Mouse (Mus musculus): ENCODE measurements at regions not wholly inside any gene's neighbourhood (a gene's known extent, or its start where the extent isn't known, plus 50 kb on each side); places are given as distances from the start of the nearest gene placed in this dataset.

DNA sequence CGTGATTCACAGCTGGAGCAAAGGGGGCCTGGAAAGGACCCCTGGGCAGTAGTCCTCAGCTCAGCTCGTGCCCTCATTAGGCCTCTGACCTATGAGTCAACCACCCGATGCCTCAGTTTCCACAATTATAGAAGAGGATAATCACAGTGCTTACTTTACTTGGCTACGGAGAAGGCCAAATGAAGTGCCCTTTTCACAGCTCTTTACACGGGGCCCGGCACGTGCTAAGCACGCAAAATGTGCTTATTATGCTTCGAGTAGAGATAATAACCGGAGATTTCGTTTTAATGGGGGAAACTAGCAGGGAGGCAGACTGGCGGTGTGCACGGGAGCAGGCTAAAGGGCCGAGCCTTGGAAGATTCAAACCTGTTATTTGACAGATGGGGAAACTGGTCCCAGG lies 102.4 kb upstream of the Jun start:
- no peak for DNase-seq (ENCODE audit: low spot score in 2 of 2)

DNA sequence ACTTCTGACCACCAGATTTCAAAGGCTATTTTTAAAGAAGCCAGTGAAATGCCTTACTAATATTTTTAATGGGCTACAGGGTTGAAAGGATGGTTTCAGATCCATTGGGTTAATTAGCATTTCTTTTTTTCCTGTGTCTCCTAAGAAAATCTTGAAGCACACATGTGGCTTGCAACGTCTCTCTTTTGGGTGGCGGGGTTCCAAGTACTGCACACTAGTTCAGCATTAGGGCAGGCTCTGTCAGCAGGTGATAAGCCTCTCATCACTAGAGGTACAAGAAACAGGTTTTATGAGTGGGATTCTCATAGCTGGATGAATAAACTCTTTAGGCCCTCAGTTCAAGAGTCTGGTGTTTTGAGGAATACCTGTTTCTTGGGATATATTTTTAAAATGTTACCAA lies 103.2 kb upstream of the Jun start:
- peak; percentile 28 to 45 for DNase-seq (ENCODE audit: low spot score in 2 of 2)

DNA sequence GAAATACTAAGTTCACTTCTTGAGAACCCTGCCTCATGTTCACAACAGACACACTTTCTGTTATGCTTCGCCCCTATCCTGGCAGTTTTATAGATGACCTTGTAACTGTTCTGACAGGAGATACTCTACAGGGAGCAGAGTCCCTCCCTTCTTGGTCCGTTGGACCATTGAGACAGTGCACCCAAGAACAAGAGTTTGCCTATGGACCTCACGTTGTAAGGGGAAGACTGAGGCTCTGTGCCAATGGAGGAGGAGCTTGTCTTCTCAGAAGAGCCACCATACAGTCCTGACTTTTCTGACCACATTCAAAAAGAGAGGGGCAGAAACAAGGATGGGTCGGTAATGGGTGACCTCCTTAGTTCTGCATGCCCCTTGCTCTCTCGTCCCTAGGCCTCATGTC lies 103.8 kb upstream of the Jun start:
- no peak for DNase-seq (ENCODE audit: low spot score in 2 of 2)

DNA sequence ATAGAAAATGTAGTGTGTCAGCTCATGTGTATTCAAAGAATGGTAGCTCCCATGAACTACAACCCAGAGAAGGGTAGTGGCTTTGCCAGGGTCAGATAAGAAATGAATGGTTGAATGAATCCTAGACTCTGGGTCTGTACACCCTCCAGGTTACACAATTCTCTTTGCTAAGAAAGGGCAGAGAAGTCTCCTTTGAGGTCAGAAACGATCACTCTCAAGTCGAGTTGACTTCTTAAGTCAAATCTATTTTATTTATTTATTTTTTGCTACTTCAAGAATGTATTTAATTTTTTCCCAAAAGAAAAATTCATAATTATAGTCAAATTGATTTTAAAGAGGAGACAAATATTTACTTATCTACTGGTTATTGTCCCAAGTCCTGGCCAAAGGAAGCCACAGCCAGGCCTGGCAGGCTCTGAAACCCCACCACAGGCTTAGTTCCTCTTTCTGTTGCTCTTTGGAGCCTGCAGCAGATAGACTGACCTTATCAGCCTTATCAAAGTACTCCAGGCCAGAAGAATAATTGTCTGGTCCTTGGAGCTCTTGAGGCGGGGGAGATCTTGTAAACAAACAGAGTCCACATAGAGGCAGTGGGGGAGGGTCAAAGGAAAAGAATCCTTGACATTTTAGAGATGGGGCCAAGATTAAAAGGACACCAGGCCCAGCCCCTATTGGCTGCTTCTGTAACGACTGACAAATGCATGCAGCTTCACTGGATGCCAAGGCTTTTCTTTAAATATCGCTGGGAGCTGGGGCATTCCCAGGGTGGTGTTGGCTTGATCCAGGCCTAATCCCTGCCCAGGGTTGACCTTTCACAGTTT lies 104.6 kb upstream of the Jun start:
- peak; percentile 56 to 57 for DNase-seq (ENCODE audit: low spot score in 2 of 2)

DNA sequence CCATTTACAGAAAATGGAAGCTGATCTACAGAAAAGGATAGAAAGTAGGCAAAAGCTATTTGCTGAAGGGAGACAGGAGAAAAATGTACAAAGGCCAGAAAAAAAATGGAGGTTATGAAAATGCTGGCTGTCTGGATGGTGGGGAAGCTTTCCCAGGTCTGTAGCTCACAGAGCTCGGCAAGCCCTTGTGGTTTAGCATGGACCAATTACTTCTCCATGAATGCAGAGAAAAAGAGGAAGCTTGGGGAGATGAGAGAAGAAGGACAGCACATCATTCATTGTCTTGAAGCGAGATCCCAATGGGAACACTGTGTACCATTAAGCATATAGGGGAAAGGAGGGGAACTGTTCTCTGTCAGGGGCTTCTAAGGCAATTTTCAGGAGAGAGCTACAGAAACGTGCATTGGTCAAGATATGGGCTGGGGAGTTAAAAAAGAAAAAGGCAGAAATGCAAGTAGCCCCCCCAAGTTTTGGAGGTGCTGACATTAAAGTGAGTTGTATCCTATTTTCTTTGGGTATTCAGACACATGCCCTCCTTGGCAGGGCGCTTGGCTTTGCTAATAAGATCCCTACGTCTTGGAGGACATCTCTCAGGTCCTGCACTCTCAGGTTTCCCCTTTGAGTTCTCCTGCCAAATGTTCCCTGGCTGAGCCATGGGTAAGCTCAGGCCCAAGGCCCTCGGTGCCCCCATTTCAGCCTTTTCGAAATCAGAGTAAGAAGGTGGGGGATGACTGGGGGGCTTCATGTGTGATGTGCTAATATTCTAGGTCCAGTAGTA lies 105.8 kb upstream of the Jun start:
- no peak for DNase-seq (ENCODE audit: low spot score in 2 of 2)

DNA sequence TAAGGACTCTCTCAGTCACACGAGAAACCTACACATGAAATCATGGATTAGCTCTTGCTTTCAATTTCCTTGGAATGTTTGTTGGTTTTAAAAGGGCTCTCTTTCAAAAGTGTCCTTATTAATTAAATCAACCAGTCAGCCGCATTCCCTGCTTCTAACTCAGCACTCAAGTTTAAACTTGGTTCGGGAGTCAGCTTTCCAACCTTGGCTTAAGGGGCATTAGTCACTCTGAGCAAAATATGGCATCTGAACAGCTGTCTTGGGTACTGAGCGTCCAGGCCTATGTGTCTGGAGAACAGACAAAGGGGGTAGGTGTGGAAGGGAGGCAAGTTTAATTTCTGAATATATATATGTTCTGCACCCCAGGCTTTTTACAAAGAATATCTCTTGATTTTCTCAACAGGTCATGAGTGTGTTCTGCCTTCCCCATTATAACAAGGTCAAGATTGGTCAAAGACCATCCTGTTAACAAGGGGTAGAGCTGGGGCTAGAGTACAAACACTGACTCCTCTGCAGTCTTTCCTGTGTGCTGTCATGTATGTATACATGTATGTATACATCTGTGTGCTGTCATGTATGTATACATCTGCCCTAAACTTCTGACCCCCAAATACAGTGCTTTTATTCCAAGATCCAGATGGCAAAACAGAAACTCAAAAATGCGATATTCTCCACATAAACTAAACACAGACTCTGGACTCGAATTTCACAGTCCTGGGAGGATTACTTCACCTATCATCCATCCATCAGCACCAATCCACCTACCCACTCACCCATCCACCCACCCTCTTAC lies 106.8 kb upstream of the Jun start:
- no peak for DNase-seq (ENCODE audit: low spot score in 2 of 2)

DNA sequence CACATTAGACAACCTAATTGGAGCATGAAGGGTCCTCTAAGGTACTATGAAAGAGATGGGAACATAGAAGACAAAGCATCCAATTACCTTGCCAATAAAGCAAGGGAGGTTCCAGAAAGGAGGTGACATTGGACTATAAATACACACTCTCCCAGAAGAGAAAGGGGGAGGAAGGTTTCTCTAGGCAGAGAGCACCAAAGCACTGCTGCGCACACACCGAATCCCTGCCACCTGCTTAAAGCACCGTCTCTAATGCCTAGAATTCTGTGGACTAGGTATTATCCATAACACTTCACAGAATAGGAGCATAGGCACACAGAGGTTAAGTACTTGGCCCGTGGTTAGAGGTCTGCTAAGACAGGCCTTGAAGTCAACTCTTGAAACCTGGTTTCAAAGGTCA lies 107.8 kb upstream of the Jun start:
- no peak for DNase-seq (ENCODE audit: low spot score in 2 of 2)

DNA sequence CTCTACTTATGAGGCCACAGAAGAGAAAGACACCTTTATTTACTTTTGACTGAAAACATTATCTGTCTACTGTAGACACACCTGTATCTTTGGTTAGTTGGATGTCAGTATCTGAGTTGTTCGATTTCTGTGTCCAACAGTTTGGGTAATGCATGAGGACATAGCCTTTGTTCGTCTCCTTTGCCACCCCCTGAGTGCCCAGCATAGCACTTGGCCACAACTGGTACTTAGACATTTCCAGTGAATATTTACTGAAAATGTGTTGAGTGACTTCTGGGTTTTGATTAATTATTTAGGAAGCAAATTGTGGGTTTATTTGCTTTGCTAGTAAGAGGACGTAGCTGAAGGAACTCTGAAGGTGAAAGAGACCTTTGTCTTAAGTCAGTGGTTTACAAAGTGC lies 108.4 kb upstream of the Jun start:
- DNase-seq (ENCODE audit: low spot score in 2 of 2): no peak

DNA sequence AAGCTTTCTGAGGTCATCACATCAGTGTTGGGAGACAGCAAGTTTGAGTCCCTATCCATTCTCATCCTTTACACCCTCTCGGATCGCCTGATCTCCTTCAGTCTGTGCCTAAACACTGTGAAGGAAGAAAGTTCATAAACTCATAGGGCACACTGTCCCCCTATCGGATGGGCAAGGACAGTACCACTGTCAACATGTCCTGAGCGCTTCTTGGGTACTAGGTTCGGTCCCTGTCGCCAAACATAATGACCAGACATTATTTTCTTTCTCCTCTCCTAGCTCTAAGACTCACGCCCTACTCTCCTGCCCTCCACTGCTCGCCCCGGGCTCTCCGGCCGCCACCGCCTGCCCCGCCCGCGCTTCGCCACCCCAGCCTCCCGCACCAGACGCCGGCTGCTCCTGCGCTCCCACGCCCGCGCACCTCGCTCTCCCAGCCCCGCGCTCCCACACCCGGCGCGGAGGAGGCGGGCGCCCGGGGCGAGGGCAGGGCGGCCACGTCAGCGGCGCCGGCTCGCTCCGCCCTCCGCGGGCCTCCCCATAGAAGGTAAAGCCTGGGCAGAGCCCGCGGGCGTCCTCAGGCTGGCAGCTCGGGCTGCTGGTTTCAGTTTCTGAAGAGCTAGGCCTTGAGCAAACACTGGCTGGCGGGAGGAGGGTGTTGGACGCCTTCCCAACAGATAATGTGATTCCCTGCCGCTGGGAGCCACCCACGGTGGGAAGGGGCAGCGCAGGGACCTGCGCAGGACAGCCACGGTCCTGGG lies 109.1 kb upstream of the Jun start:
- peak; percentile 92 to 93 for DNase-seq (ENCODE audit: low spot score in 2 of 2)

DNA sequence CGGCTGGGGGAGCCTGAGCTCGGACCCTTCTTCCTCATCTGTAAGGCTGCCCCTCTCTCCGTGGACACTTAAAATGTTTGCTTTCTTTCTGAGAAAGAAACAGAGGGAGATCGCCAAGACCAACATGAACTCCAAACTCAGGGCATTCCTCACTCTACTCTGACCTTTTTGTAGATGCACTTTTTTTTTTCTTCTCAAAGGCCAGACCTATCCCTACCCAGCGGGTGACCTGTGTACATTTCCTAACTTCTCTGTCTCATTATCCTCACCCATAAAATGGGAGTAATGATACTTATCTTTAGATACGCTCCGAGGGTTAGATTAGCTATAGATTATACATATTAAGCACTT lies 109.6 kb upstream of the Jun start:
- DNase-seq (ENCODE audit: low spot score in 2 of 2): no peak

DNA sequence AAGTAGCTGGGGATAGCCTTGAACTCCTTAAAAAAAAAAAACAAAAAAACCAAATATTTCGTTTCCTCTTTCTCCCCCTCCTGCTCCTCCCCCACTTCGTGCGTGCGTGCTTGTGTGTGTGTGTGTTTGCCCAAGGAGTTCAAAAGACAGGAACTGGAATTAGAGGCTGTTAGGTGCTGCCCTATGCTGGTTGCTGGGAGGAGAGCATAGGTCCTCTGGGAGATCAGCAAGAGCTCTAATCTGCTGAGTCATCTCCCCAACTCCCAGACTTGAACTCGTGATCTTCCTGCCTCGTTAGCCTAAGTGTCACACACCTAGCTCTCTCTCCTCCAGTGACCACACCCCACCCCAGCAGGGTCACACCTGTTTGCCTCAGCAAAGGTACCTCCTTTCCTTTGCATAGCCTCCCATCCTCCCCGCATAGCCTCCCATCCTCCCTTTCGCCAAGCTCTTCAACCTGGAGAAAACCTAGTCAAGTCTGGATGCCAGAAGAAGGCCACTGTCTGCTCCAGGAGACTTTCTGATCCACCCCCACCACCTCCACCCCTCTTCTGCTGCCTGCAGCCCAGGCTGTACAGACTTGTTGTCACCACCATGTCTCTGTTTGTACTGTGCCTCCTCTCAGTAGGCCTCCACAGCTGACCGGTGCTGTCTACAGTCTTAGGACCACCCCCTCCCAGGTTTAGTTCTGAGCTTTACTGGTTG lies 110.5 kb upstream of the Jun start:
- DNase-seq (ENCODE audit: low spot score in 2 of 2): peak; percentile 22 to 51

DNA sequence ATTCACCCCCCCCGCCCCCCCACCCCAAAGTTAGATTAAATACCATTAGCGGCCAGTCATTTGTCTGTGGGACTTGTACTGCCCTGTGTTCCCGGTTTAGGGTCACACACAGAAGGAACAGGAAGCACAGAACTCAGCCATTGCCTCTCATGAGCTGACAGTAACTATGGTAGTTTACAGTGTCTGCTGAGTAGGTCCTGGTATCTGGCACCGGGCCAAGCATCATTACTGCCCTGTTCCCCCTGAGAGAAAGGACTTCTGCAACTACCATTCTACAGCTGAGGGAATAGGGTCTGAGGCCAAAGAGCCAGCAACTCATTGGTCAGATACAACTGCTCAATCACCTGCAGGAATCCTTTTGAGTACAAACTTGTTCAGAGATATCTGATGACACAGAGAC lies 111.4 kb upstream of the Jun start:
- DNase-seq (ENCODE audit: low spot score in 2 of 2): no peak

DNA sequence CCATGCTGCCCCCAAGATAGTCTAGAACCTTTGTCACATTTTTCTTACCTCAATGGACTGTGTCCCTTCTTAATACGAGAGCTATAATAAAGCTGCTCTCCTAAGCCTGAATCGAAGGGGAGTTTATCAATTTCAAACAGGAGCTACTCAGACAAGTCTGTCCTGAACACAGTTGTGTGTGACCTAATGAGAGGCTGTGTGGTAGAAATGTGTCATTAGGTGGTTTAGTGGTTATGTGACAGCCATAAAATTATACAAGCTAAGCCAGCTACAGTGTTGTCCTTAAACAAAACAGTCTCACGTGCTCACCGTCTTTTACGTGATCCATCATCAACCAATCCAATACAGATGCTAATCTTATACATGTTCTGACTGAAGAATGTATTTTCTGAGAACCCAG lies 114.5 kb upstream of the Jun start:
- no peak for DNase-seq (ENCODE audit: low spot score in 2 of 2)

DNA sequence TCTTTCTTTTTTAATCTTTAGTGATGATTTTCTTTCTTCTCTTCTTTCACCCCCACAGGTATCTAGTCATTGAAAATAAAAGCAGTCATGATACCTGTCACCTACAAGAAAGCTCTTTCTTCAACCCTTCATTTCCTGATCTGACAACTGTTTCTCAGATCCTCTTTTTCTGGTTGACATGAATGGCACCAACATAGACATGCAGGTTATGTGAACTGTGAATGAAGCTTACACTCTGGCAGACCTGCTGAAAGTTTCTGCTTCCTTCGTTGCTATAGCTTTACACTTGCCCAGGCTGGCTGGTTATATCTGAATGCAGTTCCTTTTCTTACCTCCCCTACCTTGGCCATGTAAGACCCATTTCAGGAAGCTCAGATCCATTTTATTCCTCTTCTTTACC lies 115.2 kb upstream of the Jun start:
- DNase-seq (ENCODE audit: low spot score in 2 of 2): peak; percentile 59 to 62

DNA sequence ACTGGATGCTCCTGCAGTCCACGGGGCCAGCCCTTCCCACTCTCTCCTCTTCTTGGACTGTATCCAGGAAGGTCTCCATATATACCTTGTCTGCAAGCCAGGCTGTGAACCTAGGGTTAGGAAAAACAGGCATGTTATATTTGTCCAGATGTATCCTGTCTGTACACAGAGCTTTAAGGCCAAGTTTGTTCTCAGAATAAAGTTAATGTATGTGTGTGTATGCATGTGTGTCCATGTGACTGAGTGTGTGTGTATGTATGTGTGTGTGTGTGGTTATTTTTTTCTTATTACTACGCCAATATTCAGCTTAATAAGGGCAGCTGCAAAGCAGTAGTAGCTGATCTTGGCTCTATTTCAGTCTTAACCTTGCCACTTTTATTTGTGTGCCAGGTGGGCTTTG lies 117.7 kb upstream of the Jun start:
- DNase-seq (ENCODE audit: low spot score in 2 of 2): no peak

DNA sequence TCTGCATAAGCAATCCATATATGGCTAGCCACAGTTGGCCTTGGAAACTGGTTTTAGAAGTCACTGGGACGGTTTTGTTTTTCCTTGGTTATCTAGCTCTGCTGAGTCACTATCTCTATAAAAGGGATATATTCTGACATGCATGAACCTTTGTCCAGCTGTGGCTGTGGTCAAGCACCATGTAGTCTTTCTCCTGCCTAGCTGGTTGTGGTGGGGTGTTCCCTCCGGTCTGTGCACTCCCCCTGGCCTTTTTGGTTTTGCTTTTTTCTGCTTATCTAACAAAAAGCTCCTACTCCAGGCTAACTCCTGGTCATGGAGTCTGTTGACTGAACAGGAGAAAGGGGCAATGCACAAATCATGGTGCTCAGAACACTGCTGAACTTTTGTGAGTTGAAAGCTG lies 125.7 kb upstream of the Jun start:
- DNase-seq (ENCODE audit: low spot score in 2 of 2): no peak

DNA sequence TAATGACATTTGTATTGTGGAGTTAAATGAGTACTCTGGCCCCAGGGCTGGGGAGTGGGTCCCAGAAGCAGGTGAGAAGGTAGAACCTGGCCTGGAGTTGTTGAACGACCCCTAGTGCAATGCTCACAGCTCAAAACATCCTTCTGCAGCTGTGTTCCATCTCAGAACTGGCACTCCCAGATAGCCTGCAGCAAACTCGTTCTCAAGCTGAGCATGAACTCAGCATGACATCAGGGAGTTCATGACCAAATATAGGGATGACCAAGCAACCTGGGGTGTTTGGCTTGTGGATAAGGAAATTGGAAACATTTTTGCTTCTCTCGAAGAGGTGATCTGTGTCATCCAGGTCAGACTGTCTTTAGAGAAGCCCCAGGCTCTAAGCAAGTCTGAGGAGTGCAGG lies 126.4 kb upstream of the Jun start:
- DNase-seq (ENCODE audit: low spot score in 2 of 2): no peak

DNA sequence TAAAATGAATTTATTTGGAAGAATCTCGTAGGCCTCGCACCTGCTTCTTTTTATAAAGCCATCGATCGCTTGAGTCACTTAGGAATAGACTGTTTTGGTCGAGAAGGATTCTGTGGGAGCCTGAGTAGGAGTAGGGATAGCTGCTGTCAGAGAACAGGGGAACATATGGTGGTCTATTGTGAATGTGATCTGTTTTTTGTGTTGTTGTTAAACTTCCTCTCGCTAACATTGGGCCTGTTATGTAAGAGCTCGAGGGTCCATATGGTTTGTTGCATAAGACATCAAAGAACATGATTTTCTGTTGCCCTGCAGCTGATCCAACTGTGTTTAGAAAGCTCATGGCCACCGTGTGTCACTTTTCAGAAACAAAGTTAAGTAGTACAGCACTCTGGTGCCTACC lies 126.9 kb upstream of the Jun start:
- DNase-seq (ENCODE audit: low spot score in 2 of 2): no peak

DNA sequence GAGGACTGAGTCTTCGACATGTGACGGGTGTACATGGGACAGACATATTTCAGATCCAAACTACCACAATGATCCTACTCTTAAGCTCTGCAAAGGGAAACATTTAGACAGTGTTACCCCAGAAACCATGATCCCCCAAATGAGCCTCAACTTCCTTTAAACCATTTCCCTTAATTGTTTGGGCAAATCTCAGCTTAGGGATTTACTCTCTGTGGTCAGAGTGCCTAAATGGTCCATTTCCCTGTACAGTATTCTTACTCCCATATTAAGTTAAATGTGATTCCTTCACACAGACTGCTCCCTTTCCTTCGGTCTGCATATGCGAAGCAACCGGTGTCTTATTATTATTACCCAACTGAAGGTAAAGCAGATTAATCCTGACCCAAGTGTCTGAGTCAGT lies 128.4 kb upstream of the Jun start:
- no peak for DNase-seq (ENCODE audit: low spot score in 2 of 2)

DNA sequence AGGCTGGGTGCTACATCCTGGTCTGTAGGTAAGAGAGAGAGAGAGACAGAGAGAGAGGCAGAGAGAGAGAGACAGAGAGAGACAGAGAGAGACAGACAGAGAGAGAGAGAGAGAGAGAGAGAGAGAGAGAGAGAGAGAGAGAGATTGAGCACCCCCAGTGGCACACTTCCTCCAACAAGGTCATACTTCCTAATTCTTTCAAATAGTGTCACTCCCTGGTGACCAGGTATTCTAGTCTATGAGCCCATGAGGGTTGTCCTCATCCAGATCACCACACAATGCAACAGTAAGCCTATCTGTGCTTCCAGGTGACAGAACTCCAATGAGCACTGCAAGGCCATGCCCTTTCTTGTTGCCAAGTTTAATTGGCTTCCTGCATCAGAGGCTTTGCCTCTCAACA lies 129.0 kb upstream of the Jun start:
- DNase-seq (ENCODE audit: low spot score in 2 of 2): no peak

DNA sequence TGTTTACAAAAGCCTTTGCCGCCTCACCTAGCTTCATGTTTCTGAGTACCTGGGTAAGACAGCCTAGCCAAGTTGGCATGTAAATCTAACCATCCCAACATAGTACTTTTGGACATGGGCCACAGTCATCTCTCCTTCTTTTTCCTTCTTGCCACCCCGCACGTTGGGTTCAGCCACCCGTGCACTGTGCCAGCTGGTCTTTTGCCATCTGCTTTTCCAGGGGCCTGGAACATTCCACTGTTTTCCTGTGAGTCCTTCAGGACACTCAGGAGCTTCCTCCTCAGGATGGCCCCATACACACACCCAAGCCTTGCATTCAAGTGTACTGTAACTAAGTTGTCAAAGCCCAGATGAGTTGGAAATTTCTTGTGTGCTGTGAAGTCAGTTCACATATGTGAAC lies 132.2 kb upstream of the Jun start:
- no peak for DNase-seq (ENCODE audit: low spot score in 2 of 2)
